Mouse (Mus musculus): ENCODE data around the gene Camk1d. TPM values are rescaled to one million over a fixed set of nuclear protein-coding genes. Genes with fewer than 3 reads are reported as not detected.

Camk1d gene
- total RNA-seq, 2 experiments from 2014 or later = 97.7 to 107 TPM

- intact Hi-C loops (cut with DNase I) = no loop called here
Measured at GRCm38 (mm10) chr2:5316763-5317162, 397.6 kb downstream of the Camk1d start.

GRCm38 (mm10) chr2:5316217-5316616 is 398.1 kb downstream of the Camk1d start:
- intact Hi-C loops (cut with DNase I) = no loop called here
- DNase-seq (ENCODE audit: low spot score in 2 of 2) = no peak

More at GRCm38 (mm10) chr2:5316763-5317162, 397.6 kb downstream of the Camk1d start:
- no peak for DNase-seq (ENCODE audit: low spot score in 2 of 2)

- no peak for DNase-seq (ENCODE audit: low spot score in 2 of 2)
- intact Hi-C loops (cut with DNase I) = no loop called here
Measured at GRCm38 (mm10) chr2:5315291-5315828, 399.0 kb downstream of the Camk1d start.

- intact Hi-C loops (cut with DNase I) = no loop called here
Measured at GRCm38 (mm10) chr2:5314530-5315166, 399.7 kb downstream of the Camk1d start.

GRCm38 (mm10) chr2:5305156-5305555 is 409.2 kb downstream of the Camk1d start:
- intact Hi-C loops (cut with DNase I) = no loop called here
- no peak for DNase-seq (ENCODE audit: low spot score in 2 of 2)

More at GRCm38 (mm10) chr2:5314530-5315166, 399.7 kb downstream of the Camk1d start:
- DNase-seq (ENCODE audit: low spot score in 2 of 2) = no peak

GRCm38 (mm10) chr2:5304451-5304850 is 409.9 kb downstream of the Camk1d start:
- peak; percentile 18 to 33 for DNase-seq (ENCODE audit: low spot score in 2 of 2)
- intact Hi-C loops (cut with DNase I) = no loop called here

GRCm38 (mm10) chr2:5301286-5301685 is 413.0 kb downstream of the Camk1d start:
- intact Hi-C loops (cut with DNase I) = no loop called here
- DNase-seq (ENCODE audit: low spot score in 2 of 2) = no peak

GRCm38 (mm10) chr2:5298071-5298470 is 416.2 kb downstream of the Camk1d start:
- intact Hi-C loops (cut with DNase I) = no loop called here
- no peak for DNase-seq (ENCODE audit: low spot score in 2 of 2)

GRCm38 (mm10) chr2:5296749-5297545 is 417.4 kb downstream of the Camk1d start:
- intact Hi-C loops (cut with DNase I) = no loop called here
- DNase-seq (ENCODE audit: low spot score in 2 of 2) = no peak

- no peak for DNase-seq (ENCODE audit: low spot score in 2 of 2)
- intact Hi-C loops (cut with DNase I) = no loop called here
Measured at GRCm38 (mm10) chr2:5295098-5295497, 419.2 kb downstream of the Camk1d start.

- no peak for DNase-seq (ENCODE audit: low spot score in 2 of 2)
- intact Hi-C loops (cut with DNase I) = no loop called here
Measured at GRCm38 (mm10) chr2:5294451-5294850, 419.9 kb downstream of the Camk1d start.

GRCm38 (mm10) chr2:5288593-5288992 is 425.7 kb downstream of the Camk1d start:
- intact Hi-C loops (cut with DNase I) = no loop called here
- DNase-seq (ENCODE audit: low spot score in 2 of 2) = no peak

- DNase-seq (ENCODE audit: low spot score in 2 of 2) = no peak
- intact Hi-C loops (cut with DNase I) = no loop called here
Measured at GRCm38 (mm10) chr2:5287044-5287380, 427.3 kb downstream of the Camk1d start.

GRCm38 (mm10) chr2:5286189-5287043 is 427.9 kb downstream of the Camk1d start:
- DNase-seq (ENCODE audit: low spot score in 2 of 2) = no peak
- intact Hi-C loops (cut with DNase I) = no loop called here

GRCm38 (mm10) chr2:5284351-5284750 is 430.0 kb downstream of the Camk1d start:
- no peak for DNase-seq (ENCODE audit: low spot score in 2 of 2)
- intact Hi-C loops (cut with DNase I) = no loop called here

- intact Hi-C loops (cut with DNase I) = no loop called here
- no peak for DNase-seq (ENCODE audit: low spot score in 2 of 2)
Measured at GRCm38 (mm10) chr2:5282623-5283022, 431.7 kb downstream of the Camk1d start.

- no peak for DNase-seq (ENCODE audit: low spot score in 2 of 2)
- intact Hi-C loops (cut with DNase I) = no loop called here
Measured at GRCm38 (mm10) chr2:5267980-5268379, 446.3 kb downstream of the Camk1d start.

GRCm38 (mm10) chr2:5262279-5262678 is 452.0 kb downstream of the Camk1d start:
- no peak for DNase-seq (ENCODE audit: low spot score in 2 of 2)
- intact Hi-C loops (cut with DNase I) = no loop called here

GRCm38 (mm10) chr2:5258250-5258649 is 456.1 kb downstream of the Camk1d start:
- DNase-seq (ENCODE audit: low spot score in 2 of 2) = no peak
- intact Hi-C loops (cut with DNase I) = no loop called here

- intact Hi-C loops (cut with DNase I) = no loop called here
- DNase-seq (ENCODE audit: low spot score in 2 of 2) = peak; percentile 79 to 90
Measured at GRCm38 (mm10) chr2:5249969-5250368, 464.3 kb downstream of the Camk1d start.

All from left cerebral cortex, postnatal 14 days (tissue).